Mouse (Mus musculus) hindbrain, postnatal 0 days (tissue): ENCODE data around the gene Rapgef5. TPM values are rescaled to one million over a fixed set of nuclear protein-coding genes. Genes with fewer than 3 reads are reported as not detected.

Experiments
- ATAC-seq: fragments of 200-750 bp; cut with Nextera tagmentation; 2 replicates; pipeline ENCODE4 v1.8.0; 2017; ENCODE audit warnings: mild to moderate bottlenecking, moderate TSS enrichment, moderate library complexity
- DNase-seq: peaks from one replicate; pipeline ENCODE4 v3.0.0-alpha.2; 2015; ENCODE audit warnings: low spot score
- H3K27ac ChIP-seq: fragments of 300-500 bp; sonication (generic); 2 replicates; pipeline ENCODE4 v1.5.1; 2014; ENCODE audit warnings: mild to moderate bottlenecking
- H3K27me3 ChIP-seq: fragments of 300-500 bp; sonication (generic); 2 replicates; pipeline ENCODE4 v1.6.1; 2014; ENCODE audit warnings: low read length, mixed read lengths; ENCODE audit not compliant: insufficient read depth
- H3K36me3 ChIP-seq: fragments of 300-500 bp; sonication (generic); 2 replicates; pipeline ENCODE4 v1.6.1; 2014; ENCODE audit warnings: low read length, mixed read lengths; ENCODE audit not compliant: insufficient read depth
- H3K4me1 ChIP-seq: fragments of 300-500 bp; sonication (generic); 2 replicates; pipeline ENCODE4 v1.6.1; 2014; ENCODE audit warnings: antibody characterized with exemption, low read length, mixed read lengths; ENCODE audit not compliant: insufficient read depth
- H3K4me2 ChIP-seq: fragments of 300-500 bp; sonication (generic); 2 replicates; pipeline ENCODE4 v1.6.1; 2014; ENCODE audit warnings: low read depth, mild to moderate bottlenecking, low read length, moderate library complexity, mixed read lengths
- H3K4me3 ChIP-seq: fragments of 300-500 bp; sonication (generic); 2 replicates; pipeline ENCODE4 v1.5.1; 2014; ENCODE audit warnings: low read length
- H3K9ac ChIP-seq: fragments of 300-500 bp; sonication (generic); replicated peaks from 2 replicates; pipeline ENCODE4 v1.6.1; 2014; ENCODE audit warnings: mild to moderate bottlenecking, low read length, moderate library complexity, mixed read lengths
- H3K9me3 ChIP-seq: fragments of 300-500 bp; sonication (generic); 2 replicates; pipeline ENCODE4 v1.6.1; 2016; ENCODE audit warnings: low read length, mixed read lengths
- CTCF ChIP-seq: IDR thresholded peaks from 2 replicates; pipeline ENCODE4 v1.5.1; 2016; ENCODE audit warnings: antibody characterized with exemption, control low read depth, low read depth
- WGBS: fragments of 180-500 bp; shearing (Covaris S2); extraction: QIAGEN DNeasy Blood & Tissue Kit; methylation state at CpG from one replicate; pipeline ENCODE4 v1.1.7; 2014; 5-methylcytosine and 5-hydroxymethylcytosine counted together
- polyA plus RNA-seq: library from polyadenylated mRNA; unstranded; fragments of >200 nt; fragmentation: Nextera tagmentation; extraction: Ambion mirVana; gene quantifications from 2 replicates; pipeline ENCODE4 v1.2.1, GENCODE M21; 2015
- total RNA-seq: library from RNA; depleted of rRNA; stranded (reverse); fragments of >200 nt; gene quantifications from 2 replicates; pipeline ENCODE4 v1.2.3, GENCODE M21; 2014

The Rapgef5 gene
- total and polyA plus RNA-seq, 2 experiments from 2014 or later = 25.5 to 38.4 TPM

- no peak overlapping the region for H3K9ac ChIP-seq
- DNase-seq = no peak
- H3K36me3 ChIP-seq = no peaks in the 10 kb centered on the region
- no peak overlapping the region for H3K27ac ChIP-seq
- H3K27me3 ChIP-seq = no peaks in the 10 kb centered on the region
- H3K4me1 ChIP-seq = no peaks in the 10 kb centered on the region
- no peak overlapping the region for H3K4me2 ChIP-seq
- 81% methylated on average over 2 of the region's 2 CpGs for WGBS
- no peak for TF ChIP-seq CTCF
- H3K9me3 ChIP-seq = no peaks in the 10 kb centered on the region
- ATAC-seq = no peak
- no peak overlapping the region for H3K4me3 ChIP-seq
Measured at GRCm38 (mm10) chr12:117569671-117570070, 53.4 kb downstream of the Rapgef5 start.

- no peak overlapping the region for H3K9ac ChIP-seq
- no peak for DNase-seq
- no peak overlapping the region for H3K4me3 ChIP-seq
- no peaks in the 10 kb centered on the region for H3K27me3 ChIP-seq
- TF ChIP-seq CTCF = no peak
- no peak for ATAC-seq
- no peaks in the 10 kb centered on the region for H3K4me1 ChIP-seq
- H3K4me2 ChIP-seq = no peak overlapping the region
- H3K36me3 ChIP-seq = no peaks in the 10 kb centered on the region
- WGBS = 89% methylated on average over 4 of the region's 4 CpGs
- no peak overlapping the region for H3K27ac ChIP-seq
- H3K9me3 ChIP-seq = no peaks in the 10 kb centered on the region
Measured at GRCm38 (mm10) chr12:117584256-117584655, 68.0 kb downstream of the Rapgef5 start.

- 76% methylated on average over 2 of the region's 2 CpGs for WGBS
- ATAC-seq = no peak
- no peak for TF ChIP-seq CTCF
- Histone ChIP-seq H3K9ac (no peak overlapping the region), H3K4me2 (no peak overlapping the region), H3K36me3 (no peaks in the 10 kb centered on the region), H3K27me3 (no peaks in the 10 kb centered on the region), H3K4me1 (no peaks in the 10 kb centered on the region), H3K9me3 (no peaks in the 10 kb centered on the region), H3K27ac (no peak overlapping the region), H3K4me3 (no peak overlapping the region)
- no peak for DNase-seq
Measured at GRCm38 (mm10) chr12:117585390-117585789, 69.1 kb downstream of the Rapgef5 start.

- peak; percentile 51 for DNase-seq
- no peak overlapping the region for H3K9ac ChIP-seq
- H3K27ac ChIP-seq = no peak overlapping the region
- no peaks in the 10 kb centered on the region for H3K4me1 ChIP-seq
- no peaks in the 10 kb centered on the region for H3K27me3 ChIP-seq
- no peaks in the 10 kb centered on the region for H3K9me3 ChIP-seq
- H3K36me3 ChIP-seq = no peaks in the 10 kb centered on the region
- ATAC-seq = no peak
- 44% methylated on average over 1 of the region's 1 CpGs for WGBS
- no peak overlapping the region for H3K4me3 ChIP-seq
- H3K4me2 ChIP-seq = no peak overlapping the region
- peak; percentile 75 for TF ChIP-seq CTCF
Measured at GRCm38 (mm10) chr12:117586124-117586523, 69.8 kb downstream of the Rapgef5 start.

GRCm38 (mm10) chr12:117589186-117589585 lies 72.9 kb downstream of the Rapgef5 start:
- Histone ChIP-seq H3K9me3 (no peaks in the 10 kb centered on the region), H3K4me2 (no peak overlapping the region), H3K9ac (no peak overlapping the region), H3K4me1 (no peaks in the 10 kb centered on the region), H3K4me3 (no peak overlapping the region), H3K27me3 (no peaks in the 10 kb centered on the region), H3K36me3 (no peaks in the 10 kb centered on the region), H3K27ac (no peak overlapping the region)
- DNase-seq (no peak), ATAC-seq (no peak)
- WGBS = 97% methylated on average over 2 of the region's 2 CpGs
- TF ChIP-seq CTCF = no peak

- Histone ChIP-seq H3K4me2 (no peak overlapping the region), H3K27ac (peak overlapping the region; percentile 6; the same call in 1 of the 2 replicates)
- no peak for DNase-seq
Measured at GRCm38 (mm10) chr12:117592019-117592418, 75.7 kb downstream of the Rapgef5 start.

GRCm38 (mm10) chr12:117592583-117592982 lies 76.3 kb downstream of the Rapgef5 start:
- no peak for ATAC-seq
- DNase-seq = no peak
- Histone ChIP-seq H3K4me2 (no peak overlapping the region), H3K9ac (no peak overlapping the region), H3K27me3 (no peaks in the 10 kb centered on the region), H3K9me3 (no peaks in the 10 kb centered on the region), H3K4me1 (no peaks in the 10 kb centered on the region), H3K27ac (no peak overlapping the region), H3K36me3 (no peaks in the 10 kb centered on the region), H3K4me3 (no peak overlapping the region)
- TF ChIP-seq CTCF = no peak
- WGBS = 60% methylated on average over 3 of the region's 3 CpGs

More at GRCm38 (mm10) chr12:117592019-117592418, 75.7 kb downstream of the Rapgef5 start:
- H3K9me3 ChIP-seq = no peaks in the 10 kb centered on the region
- TF ChIP-seq CTCF = peak; percentile 62
- no peaks in the 10 kb centered on the region for H3K36me3 ChIP-seq
- no peak overlapping the region for H3K9ac ChIP-seq
- H3K4me3 ChIP-seq = no peak overlapping the region
- 33% methylated on average over 2 of the region's 2 CpGs for WGBS
- no peak for ATAC-seq
- no peaks in the 10 kb centered on the region for H3K4me1 ChIP-seq
- no peaks in the 10 kb centered on the region for H3K27me3 ChIP-seq
